Mouse (Mus musculus) megakaryocyte, embryonic 14.5 days (primary cell): ENCODE measurements around the gene Ifrd2.

Experiments
- FLI1 ChIP-seq: IDR thresholded peaks from 2 replicates; pipeline ENCODE4 v1.6.1; 2012; ENCODE audit warnings: low read length, inconsistent platforms, mixed read lengths
- GATA1 ChIP-seq: IDR thresholded peaks from 3 replicates; pipeline ENCODE4 v1.6.1; 2012; ENCODE audit warnings: mixed read lengths, low read length, inconsistent platforms, borderline replicate concordance

DNA sequence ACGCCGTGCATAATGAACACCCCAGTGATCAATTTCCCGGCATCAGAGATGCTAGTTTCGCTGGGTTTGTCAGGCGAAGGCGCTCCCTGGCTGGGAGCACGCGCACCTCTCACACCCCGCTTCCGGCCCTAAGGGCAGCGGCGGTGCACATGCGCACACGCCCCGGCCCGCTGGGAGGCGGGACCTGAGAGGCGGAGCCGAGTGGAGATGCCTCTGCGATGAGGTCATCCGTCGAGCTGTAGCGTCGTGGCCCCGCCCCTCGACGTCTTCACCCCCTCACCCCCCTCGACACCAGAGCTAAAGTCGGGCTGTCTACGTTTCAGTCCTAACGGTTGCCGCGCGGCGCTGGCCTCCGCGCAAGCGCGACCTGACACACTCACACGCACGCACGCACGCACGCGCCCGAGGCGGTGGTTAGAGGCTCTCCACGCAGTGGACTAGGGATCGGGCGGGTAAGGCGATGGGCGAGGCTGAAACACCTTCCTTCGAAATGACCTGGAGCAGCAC is 33.1 kb upstream of the Ifrd2 start:
- TF ChIP-seq GATA1 (no peak), FLI1 (peak; percentile 13; the same call in 1 of the 2 replicates)
